Mouse (Mus musculus) lung, postnatal 0 days (tissue): ENCODE data around the gene Slc7a10.

Experiments
- CTCF ChIP-seq: IDR thresholded peaks from 2 replicates; pipeline ENCODE4 v1.5.1; 2016; ENCODE audit warnings: antibody characterized with exemption, mild to moderate bottlenecking
- EP300 ChIP-seq: IDR thresholded peaks from 2 replicates; pipeline ENCODE4 v1.6.1; 2016; ENCODE audit warnings: antibody characterized with exemption, mild to moderate bottlenecking, control low read depth

- TF ChIP-seq CTCF = no peak
- no peak for TF ChIP-seq EP300
Measured at GRCm38 (mm10) chr7:35138481-35138880, 47.7 kb upstream of the Slc7a10 start.
